Mouse (Mus musculus) C2C12 (cell line): Measurements from ENCODE around the gene Taf1c. TPM values are rescaled to one million over a fixed set of nuclear protein-coding genes. Genes with fewer than 3 reads are reported as not detected.

Experiments used
- H3K27me3 ChIP-seq: one replicate; pipeline ENCODE4 v1.6.1; 2011; ENCODE audit not compliant: control insufficient read depth, insufficient read depth, insufficient read length
- H3K36me3 ChIP-seq: one replicate; pipeline ENCODE4 v1.6.1; 2011; ENCODE audit not compliant: control insufficient read depth, insufficient read depth
- H3K4me3 ChIP-seq: one replicate; pipeline ENCODE4 v1.5.1; 2011; ENCODE audit warnings: mild to moderate bottlenecking, control low read depth; ENCODE audit not compliant: poor library complexity, insufficient read depth, severe bottlenecking
- H3K79me2 ChIP-seq: one replicate; pipeline ENCODE4 v1.6.1; 2011; ENCODE audit not compliant: control insufficient read depth, insufficient read depth
- H3K79me3 ChIP-seq: one replicate; pipeline ENCODE4 v1.6.1; 2011; ENCODE audit warnings: low read depth, control low read depth
- H3ac ChIP-seq: one replicate; pipeline ENCODE3; 2011; ENCODE audit warnings: low read depth; ENCODE audit not compliant: control insufficient read depth, insufficient read length
- CEBPB ChIP-seq: IDR thresholded peaks from one replicate; pipeline ENCODE4 v1.6.1; 2011; ENCODE audit warnings: low read depth, mild to moderate bottlenecking, control low read depth, moderate library complexity
- CTCF ChIP-seq: IDR thresholded peaks from one replicate; pipeline ENCODE4 v1.5.1; 2011; ENCODE audit not compliant: control insufficient read depth, insufficient read depth, insufficient read length
- FOSL1 ChIP-seq: IDR thresholded peaks from one replicate; pipeline ENCODE4 v1.8.0; 2011; ENCODE audit warnings: mild to moderate bottlenecking, low read length; ENCODE audit not compliant: poor library complexity, insufficient read depth, severe bottlenecking
- MAX ChIP-seq: IDR thresholded peaks from one replicate; pipeline ENCODE4 v1.6.1; 2011; ENCODE audit warnings: mild to moderate bottlenecking, control low read depth
- MYOD1 ChIP-seq: IDR thresholded peaks from one replicate; pipeline ENCODE4 v1.6.1; 2011; ENCODE audit warnings: low read depth; ENCODE audit not compliant: control insufficient read depth, insufficient read length
- MYOG ChIP-seq: IDR thresholded peaks from one replicate; pipeline ENCODE4 v1.6.1; 2011; ENCODE audit not compliant: control insufficient read depth, insufficient read length; ENCODE audit errors: extremely low read depth
- USF1 ChIP-seq: IDR thresholded peaks from one replicate; pipeline ENCODE4 v1.6.1; 2011; ENCODE audit warnings: low read depth, mild to moderate bottlenecking, control low read depth, moderate library complexity
- polyA plus RNA-seq: library from polyadenylated mRNA; unstranded; fragments of >200 nt; fragmentation: generic; extraction: Trizol; gene quantifications from one replicate; pipeline ENCODE4 v1.2.1, GENCODE M21; 2012; ENCODE audit warnings: missing spikeins

Taf1c gene
- polyA plus RNA-seq, 1 experiment, result 8.1 TPM

- no peak overlapping the region for H3K4me3 ChIP-seq
Observed at GRCm38 (mm10) chr8:119579096-119579495, 25.9 kb downstream of the Taf1c start.

GRCm38 (mm10) chr8:119575366-119575726, 29.7 kb downstream of the Taf1c start:
- Histone ChIP-seq H3ac (peak overlapping the region; percentile 76), H3K79me3 (no peaks in the 10 kb centered on the region), H3K4me3 (peak overlapping the region; percentile 53), H3K27me3 (peaks cover 44% of the 10 kb centered on the region), H3K36me3 (no peaks in the 10 kb centered on the region), H3K79me2 (peaks cover 11% of the 10 kb centered on the region)
- TF ChIP-seq CEBPB (no peak), CTCF (no peak), MYOD1 (no peak), MYOG (no peak), USF1 (no peak), FOSL1 (no peak), MAX (no peak)

More at GRCm38 (mm10) chr8:119579096-119579495, 25.9 kb downstream of the Taf1c start:
- Histone ChIP-seq H3K27me3 (peaks cover 66% of the 10 kb centered on the region), H3K36me3 (no peaks in the 10 kb centered on the region), H3ac (no peak overlapping the region), H3K79me2 (peaks cover 5% of the 10 kb centered on the region), H3K79me3 (no peaks in the 10 kb centered on the region)
- TF ChIP-seq FOSL1 (no peak), CEBPB (no peak), MYOD1 (no peak), CTCF (no peak), MYOG (no peak), MAX (no peak)

GRCm38 (mm10) chr8:119574437-119575365, 30.3 kb downstream of the Taf1c start, which contains the start of the genes Hsdl1 and Dnaaf1:
Gene Hsdl1, minus strand, starts transcription at chr8:119575183.
Gene Dnaaf1, plus strand, starts transcription at chr8:119575235.
- TF ChIP-seq CEBPB, result no peak
- peak; percentile 78 for TF ChIP-seq USF1
- TF ChIP-seq MYOD1, result no peak
- peak; percentile 49 for TF ChIP-seq MAX
- no peak for TF ChIP-seq FOSL1
- no peak for TF ChIP-seq MYOG
- TF ChIP-seq CTCF, result no peak
- Histone ChIP-seq H3K79me2 (peaks cover 11% of the 10 kb centered on the region), H3ac (peak within 1 kb of the TSS; percentile 90), H3K79me3 (no peaks in the 10 kb centered on the region), H3K36me3 (no peaks in the 10 kb centered on the region), H3K4me3 (peak within 1 kb of the TSS; percentile 53), H3K27me3 (peaks cover 37% of the 10 kb centered on the region)

- TF ChIP-seq CEBPB (no peak), MYOD1 (no peak), MYOG (no peak), USF1 (no peak), CTCF (no peak), MAX (no peak), FOSL1 (no peak)
Observed at GRCm38 (mm10) chr8:119572411-119572810, 32.6 kb downstream of the Taf1c start.

DNA sequence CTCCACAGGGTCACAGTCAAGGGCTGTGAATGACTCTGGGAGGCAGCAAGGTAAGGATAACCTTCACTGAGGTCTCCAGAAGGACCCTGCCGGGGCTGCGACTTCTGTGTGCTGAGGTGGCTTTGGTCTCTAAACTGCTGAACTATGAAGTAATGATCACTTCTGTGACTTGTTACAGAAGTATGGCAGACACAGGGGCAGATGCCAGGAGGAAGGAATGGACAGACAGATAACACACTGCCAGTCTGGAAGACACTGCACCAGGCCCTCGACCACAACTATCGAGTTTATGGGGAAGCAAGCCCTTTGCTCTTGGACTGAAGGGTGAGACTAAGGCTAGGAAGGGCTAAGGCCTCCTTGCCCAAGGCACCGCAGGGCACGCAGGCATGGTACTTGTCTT, 33.9 kb downstream of the Taf1c start:
- Histone ChIP-seq H3K27me3 (peaks cover 3% of the 10 kb centered on the region), H3K4me3 (no peak overlapping the region), H3ac (no peak overlapping the region), H3K79me3 (no peaks in the 10 kb centered on the region), H3K36me3 (no peaks in the 10 kb centered on the region), H3K79me2 (peaks cover 11% of the 10 kb centered on the region)
- TF ChIP-seq MYOG, result no peak
- TF ChIP-seq CEBPB, result no peak
- TF ChIP-seq MAX, result no peak
- TF ChIP-seq MYOD1, result no peak
- TF ChIP-seq FOSL1, result no peak
- TF ChIP-seq CTCF, result no peak
- no peak for TF ChIP-seq USF1

More at GRCm38 (mm10) chr8:119572411-119572810, 32.6 kb downstream of the Taf1c start:
- no peak overlapping the region for H3ac ChIP-seq
- peaks cover 16% of the 10 kb centered on the region for H3K27me3 ChIP-seq
- peaks cover 11% of the 10 kb centered on the region for H3K79me2 ChIP-seq
- H3K79me3 ChIP-seq, result no peaks in the 10 kb centered on the region
- H3K4me3 ChIP-seq, result no peak overlapping the region
- H3K36me3 ChIP-seq, result no peaks in the 10 kb centered on the region

- H3K36me3 ChIP-seq, result peaks cover 8% of the 10 kb centered on the region
- H3K27me3 ChIP-seq, result no peaks in the 10 kb centered on the region
- no peaks in the 10 kb centered on the region for H3K79me3 ChIP-seq
- no peak overlapping the region for H3K4me3 ChIP-seq
- no peak overlapping the region for H3ac ChIP-seq
- no peak for TF ChIP-seq MYOD1
- H3K79me2 ChIP-seq, result peaks cover 11% of the 10 kb centered on the region
Observed at GRCm38 (mm10) chr8:119569881-119570280, 35.1 kb downstream of the Taf1c start.
